Mouse (Mus musculus) lung, postnatal 0 days (tissue): ENCODE measurements around the gene Sebox.

Source experiments
- CTCF ChIP-seq: IDR thresholded peaks from 2 replicates; pipeline ENCODE4 v1.5.1; 2016; ENCODE audit warnings: antibody characterized with exemption, mild to moderate bottlenecking
- EP300 ChIP-seq: IDR thresholded peaks from 2 replicates; pipeline ENCODE4 v1.6.1; 2016; ENCODE audit warnings: antibody characterized with exemption, mild to moderate bottlenecking, control low read depth

GRCm38 (mm10) chr11:78488168-78488567 lies 15.1 kb upstream of the Sebox start:
- TF ChIP-seq EP300 (no peak), CTCF (peak; percentile 90)
